Mouse (Mus musculus) kidney, embryonic 15.5 days (tissue): ENCODE data around the gene Negr1. TPM values are rescaled to one million over a fixed set of nuclear protein-coding genes. Genes with fewer than 3 reads are reported as not detected.

Source experiments
- ATAC-seq: fragments of 200-750 bp; cut with Nextera tagmentation; replicated peaks from 2 replicates; pipeline ENCODE4 v1.8.0; 2017; ENCODE audit warnings: moderate TSS enrichment; ENCODE audit not compliant: low FRiP score
- H3K27ac ChIP-seq: fragments of 300-500 bp; sonication (generic); 2 replicates; pipeline ENCODE4 v1.5.1; 2015; ENCODE audit warnings: mild to moderate bottlenecking, inconsistent platforms
- H3K27me3 ChIP-seq: fragments of 300-500 bp; sonication (generic); 2 replicates; pipeline ENCODE4 v1.6.1; 2015; ENCODE audit warnings: inconsistent platforms
- H3K36me3 ChIP-seq: fragments of 300-500 bp; sonication (generic); 2 replicates; pipeline ENCODE4 v1.6.1; 2015; ENCODE audit warnings: inconsistent platforms
- H3K4me1 ChIP-seq: fragments of 300-500 bp; sonication (generic); 2 replicates; pipeline ENCODE4 v1.6.1; 2015; ENCODE audit warnings: inconsistent platforms
- H3K4me2 ChIP-seq: fragments of 300-500 bp; sonication (generic); 2 replicates; pipeline ENCODE4 v1.6.1; 2015; ENCODE audit warnings: moderate library complexity, mild to moderate bottlenecking, inconsistent platforms
- H3K4me3 ChIP-seq: fragments of 300-500 bp; sonication (generic); replicated peaks from 2 replicates; pipeline ENCODE4 v1.5.1; 2015; ENCODE audit warnings: mild to moderate bottlenecking, inconsistent platforms
- H3K9ac ChIP-seq: fragments of 300-500 bp; sonication (generic); 2 replicates; pipeline ENCODE4 v1.6.1; 2015; ENCODE audit warnings: mild to moderate bottlenecking, inconsistent platforms
- H3K9me3 ChIP-seq: fragments of 300-500 bp; sonication (generic); replicated peaks from 2 replicates; pipeline ENCODE4 v1.6.1; 2016; ENCODE audit warnings: inconsistent platforms
- WGBS: fragments of 180-500 bp; shearing (Covaris S2); methylation state at CpG from one replicate; pipeline ENCODE4 v1.1.7; 2015; ENCODE audit warnings: mixed read lengths; 5-methylcytosine and 5-hydroxymethylcytosine counted together
- polyA plus RNA-seq: library from polyadenylated mRNA; unstranded; fragments of >200 nt; fragmentation: Nextera tagmentation; extraction: Ambion mirVana; gene quantifications from 2 replicates; pipeline ENCODE4 v1.2.1, GENCODE M21; 2015

Negr1 gene
- polyA plus RNA-seq, 1 experiment from 2014 or later, result 11.2 TPM

DNA sequence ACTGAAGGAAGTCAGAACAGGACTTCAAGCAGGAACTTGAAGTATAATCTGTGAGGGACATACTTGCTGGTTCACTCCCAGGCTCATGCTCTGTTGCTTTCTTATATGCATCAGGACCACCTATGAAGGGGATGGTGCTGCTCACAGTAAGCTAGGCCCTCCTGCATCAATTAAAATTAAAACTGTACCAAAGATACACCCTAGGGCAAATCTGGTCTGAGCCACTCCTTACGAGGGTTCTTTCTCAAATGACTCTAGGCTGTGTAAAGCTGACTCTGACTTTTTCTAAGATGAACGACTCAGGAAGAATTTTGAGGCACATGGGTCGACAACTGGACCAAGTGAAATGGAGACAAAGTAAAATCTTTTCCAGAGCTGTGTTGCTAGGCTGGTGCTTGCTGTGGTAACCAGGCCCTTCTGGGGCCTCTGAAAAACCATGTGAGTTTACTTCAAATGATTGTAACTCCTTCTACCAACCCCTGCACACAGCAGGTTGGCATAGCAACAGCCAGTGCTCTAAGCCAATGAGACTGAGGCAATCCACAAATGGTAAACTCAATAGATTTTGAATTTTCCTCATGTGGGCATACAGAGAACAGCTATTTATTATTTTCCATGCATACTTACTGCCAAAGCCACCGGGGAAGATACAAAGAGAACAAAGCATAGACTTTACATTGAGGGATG is 742.0 kb downstream of the Negr1 start:
- no peaks in the 10 kb centered on the region for H3K4me1 ChIP-seq
- no peak overlapping the region for H3K27ac ChIP-seq
- 58% methylated on average over 4 of the region's 4 CpGs for WGBS
- no peaks in the 10 kb centered on the region for H3K36me3 ChIP-seq
- H3K27me3 ChIP-seq, result no peaks in the 10 kb centered on the region
- H3K4me2 ChIP-seq, result no peak overlapping the region
- 0 out of 2 replicates have a peak, but pooled peaks have one; percentile 36 for ATAC-seq
- no peak overlapping the region for H3K4me3 ChIP-seq
- no peaks in the 10 kb centered on the region for H3K9me3 ChIP-seq
- H3K9ac ChIP-seq, result no peak overlapping the region

DNA sequence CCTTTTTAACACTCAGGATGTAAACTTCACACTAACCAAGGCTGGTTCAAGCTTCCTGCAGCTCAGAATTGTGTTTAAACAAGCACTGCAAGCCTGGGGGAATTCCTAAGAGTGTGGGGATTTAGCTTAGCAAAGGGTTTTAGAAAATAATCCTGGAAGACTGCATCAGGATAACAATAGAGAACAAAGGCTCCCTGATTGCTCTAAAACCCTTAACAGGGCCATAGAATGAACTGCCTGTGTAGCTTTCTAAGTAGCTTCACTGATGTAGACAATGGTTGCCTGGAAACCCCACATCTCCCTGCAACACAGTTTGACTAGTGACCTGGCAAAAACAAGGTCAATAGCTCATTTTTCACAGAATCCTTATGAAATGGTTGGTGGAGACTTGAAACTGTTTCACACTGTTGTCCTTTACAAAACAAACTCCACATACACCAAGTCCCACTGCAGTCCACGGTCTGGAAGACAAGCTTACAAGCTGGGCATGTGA is 759.5 kb downstream of the Negr1 start:
- 54% methylated on average over 1 of the region's 1 CpGs for WGBS
- Histone ChIP-seq H3K27me3 (no peaks in the 10 kb centered on the region), H3K36me3 (no peaks in the 10 kb centered on the region), H3K4me1 (no peaks in the 10 kb centered on the region), H3K9ac (no peak overlapping the region), H3K4me2 (no peak overlapping the region), H3K4me3 (no peak overlapping the region), H3K9me3 (no peaks in the 10 kb centered on the region), H3K27ac (no peak overlapping the region)
- ATAC-seq, result no peak

DNA sequence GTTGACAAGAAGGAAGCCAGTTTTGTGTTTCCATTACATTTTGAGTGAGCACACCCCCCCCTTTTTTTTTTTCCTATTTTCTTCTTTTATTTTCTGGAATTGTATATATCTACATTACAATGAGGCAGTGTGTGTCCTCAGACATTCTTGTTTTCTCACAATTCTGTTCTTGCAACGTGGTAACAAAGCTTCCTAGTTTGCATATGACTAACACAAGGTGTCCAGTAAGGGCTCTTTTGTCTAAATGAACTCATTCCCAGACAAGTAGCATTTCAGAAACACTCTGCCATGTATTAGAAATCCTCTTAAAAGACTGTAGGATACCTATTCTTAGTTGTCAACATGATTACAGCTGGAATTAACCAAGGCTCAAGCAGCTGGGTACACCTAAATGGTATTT is 760.2 kb downstream of the Negr1 start:
- WGBS, result 35% methylated on average over 1 of the region's 1 CpGs
- no peaks in the 10 kb centered on the region for H3K36me3 ChIP-seq
- no peaks in the 10 kb centered on the region for H3K9me3 ChIP-seq
- no peak overlapping the region for H3K27ac ChIP-seq
- no peaks in the 10 kb centered on the region for H3K27me3 ChIP-seq
- H3K4me2 ChIP-seq, result no peak overlapping the region
- no peak for ATAC-seq
- H3K4me1 ChIP-seq, result no peaks in the 10 kb centered on the region
- no peak overlapping the region for H3K9ac ChIP-seq
- no peak overlapping the region for H3K4me3 ChIP-seq

DNA sequence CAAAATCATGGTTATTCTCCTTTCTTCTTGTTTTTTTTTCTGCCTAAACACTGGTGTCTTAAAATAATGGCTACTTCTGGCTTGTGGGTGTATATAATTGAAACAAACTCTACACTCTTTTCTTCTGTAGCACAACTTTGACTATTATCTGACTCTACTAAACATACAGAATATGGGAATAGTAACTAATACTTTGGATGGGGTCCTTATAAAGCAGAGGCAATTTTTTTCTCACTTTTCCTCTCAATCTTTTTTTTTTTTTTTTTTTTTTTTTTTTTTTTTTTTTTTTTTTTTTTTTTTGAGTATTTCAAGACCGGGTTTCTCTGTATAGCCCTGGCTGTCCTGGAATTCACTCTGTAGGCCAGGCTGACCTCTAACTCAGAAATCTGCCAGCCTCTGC is 772.6 kb downstream of the Negr1 start:
- Histone ChIP-seq H3K4me3 (no peak overlapping the region), H3K9ac (no peak overlapping the region), H3K4me2 (no peak overlapping the region), H3K27me3 (no peaks in the 10 kb centered on the region), H3K27ac (no peak overlapping the region), H3K9me3 (no peaks in the 10 kb centered on the region), H3K4me1 (no peaks in the 10 kb centered on the region), H3K36me3 (no peaks in the 10 kb centered on the region)
- no peak for ATAC-seq
- 67% methylated on average over 1 of the region's 1 CpGs for WGBS

DNA sequence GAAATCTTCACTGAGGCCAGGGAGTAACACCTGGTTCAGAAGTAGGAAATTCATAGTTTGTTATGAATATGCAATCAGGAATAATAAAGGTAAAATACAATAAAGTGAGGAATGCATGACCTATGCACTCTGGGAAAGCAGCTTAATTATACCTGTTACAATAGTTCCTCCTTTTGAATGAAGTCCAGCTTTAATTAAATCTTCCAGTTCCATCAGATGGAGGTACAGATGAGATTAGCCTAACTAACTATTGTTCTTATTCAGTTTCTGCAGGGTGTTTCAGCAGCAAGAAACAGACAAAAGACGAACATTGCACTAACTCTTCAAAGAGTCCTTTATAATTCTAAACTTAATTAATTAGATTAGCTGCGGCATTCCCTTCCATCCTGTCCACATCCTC is 787.9 kb downstream of the Negr1 start:
- Histone ChIP-seq H3K9me3 (no peaks in the 10 kb centered on the region), H3K27me3 (no peaks in the 10 kb centered on the region), H3K9ac (no peak overlapping the region), H3K4me2 (no peak overlapping the region), H3K27ac (no peak overlapping the region), H3K36me3 (no peaks in the 10 kb centered on the region), H3K4me1 (no peaks in the 10 kb centered on the region), H3K4me3 (no peak overlapping the region)
- ATAC-seq, result no peak
- 75% methylated on average over 2 of the region's 2 CpGs for WGBS

DNA sequence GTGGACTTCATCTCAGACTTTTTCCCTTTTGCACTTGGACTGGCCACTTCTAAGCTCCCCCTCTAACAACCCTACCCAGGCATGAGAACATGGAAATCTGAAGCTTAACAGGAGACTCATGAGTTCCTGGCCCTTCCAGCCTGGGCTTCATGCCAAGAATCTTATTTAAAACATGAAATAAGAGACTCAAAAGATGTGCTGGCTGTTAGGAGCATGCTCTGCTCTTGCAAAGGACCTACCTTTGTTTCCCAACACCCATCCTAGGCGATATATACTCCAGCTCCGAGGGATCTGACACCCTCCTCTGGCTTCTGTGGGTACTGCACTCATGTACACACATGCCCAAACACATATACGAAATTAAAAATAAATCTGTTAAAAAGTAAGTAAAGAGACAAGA is 797.3 kb downstream of the Negr1 start:
- Histone ChIP-seq H3K9me3 (no peaks in the 10 kb centered on the region), H3K9ac (no peak overlapping the region), H3K4me1 (peaks cover 5% of the 10 kb centered on the region; the same call in 1 of the 2 replicates), H3K4me3 (no peak overlapping the region), H3K27ac (0 out of 2 replicates have a peak overlapping the region, but pooled peaks have one; percentile 49), H3K4me2 (no peak overlapping the region), H3K36me3 (no peaks in the 10 kb centered on the region), H3K27me3 (no peaks in the 10 kb centered on the region)
- peak; percentile 82 for ATAC-seq
- WGBS, result 47% methylated on average over 3 of the region's 3 CpGs

DNA sequence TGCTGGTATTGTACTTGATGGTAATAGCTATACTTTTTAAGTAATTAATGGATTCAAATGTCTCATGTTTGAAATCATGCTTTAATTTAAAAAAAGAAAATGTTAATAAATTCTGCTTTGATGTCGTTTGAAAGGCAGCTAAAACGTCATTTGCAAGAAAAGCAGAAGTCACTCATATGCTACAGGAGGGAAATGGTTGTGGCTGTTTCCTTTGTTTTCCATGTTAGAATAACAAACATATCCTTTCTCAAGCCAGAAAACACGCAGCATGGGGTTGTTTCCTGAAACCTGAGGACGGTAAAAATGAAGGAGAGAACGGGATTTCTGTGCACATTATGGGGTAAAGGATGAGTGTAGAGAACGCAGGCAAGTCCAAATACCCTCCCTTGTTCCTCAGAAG is 798.2 kb downstream of the Negr1 start:
- no peak overlapping the region for H3K4me2 ChIP-seq
- no peaks in the 10 kb centered on the region for H3K36me3 ChIP-seq
- H3K9ac ChIP-seq, result no peak overlapping the region
- ATAC-seq, result no peak
- no peaks in the 10 kb centered on the region for H3K9me3 ChIP-seq
- H3K27ac ChIP-seq, result no peak overlapping the region
- no peak overlapping the region for H3K4me3 ChIP-seq
- WGBS, result 73% methylated on average over 6 of the region's 6 CpGs
- H3K27me3 ChIP-seq, result no peaks in the 10 kb centered on the region
- peaks cover 5% of the 10 kb centered on the region; the same call in 1 of the 2 replicates for H3K4me1 ChIP-seq
